ENCODE assay signal across 8 mouse cellular contexts in genomic region chr4:151057347-151058321, GRCm38 (mm10). TPM values are rescaled to one million over a fixed set of nuclear protein-coding genes. Genes with fewer than 3 reads are reported as not detected.
DNase-seq lines count a peak whose midpoint lies in the region; ATAC-seq and TF ChIP-seq lines count a peak whose summit lies in the region.

Vamp3 (minus strand) TSS chr4:151057963.

- peak within 1 kb of the TSS; percentile 95 for H3K27ac ChIP-seq in forebrain, embryonic 10.5 days
- H3K27ac ChIP-seq in heart, embryonic 15.5 days = peak within 1 kb of the TSS; percentile 95
- peak within 1 kb of the TSS; percentile 84 for H3K27ac ChIP-seq in liver, embryonic 14.5 days
- H3K27ac ChIP-seq in neural tube, embryonic 11.5 days (ENCODE audit: low read depth, low read length) = peak within 1 kb of the TSS; percentile 92
- peak within 1 kb of the TSS; percentile 99 for H3K27ac ChIP-seq in stomach, postnatal 0 days (replicated peaks)

- H3K4me2 ChIP-seq in heart, embryonic 15.5 days = peak within 1 kb of the TSS; percentile 71
- peak within 1 kb of the TSS; percentile 91 for H3K4me2 ChIP-seq in liver, embryonic 14.5 days (ENCODE audit: low read depth)
- peak within 1 kb of the TSS; percentile 77 for H3K4me2 ChIP-seq in neural tube, embryonic 11.5 days (ENCODE audit: low read depth)
- peak within 1 kb of the TSS; percentile 63 for H3K4me2 ChIP-seq in stomach, postnatal 0 days (replicated peaks; ENCODE audit: low read depth)

- no peak for TF ChIP-seq EP300 in liver, embryonic 14.5 days (IDR thresholded peaks at IDR 0.05; ENCODE audit: low read depth)
- no peak for TF ChIP-seq EP300 in stomach, postnatal 0 days (optimal IDR thresholded peaks at IDR 0.05)

- peak within 1 kb of the TSS; percentile 84 for H3K9ac ChIP-seq in heart, embryonic 15.5 days
- peak within 1 kb of the TSS; percentile 98 for H3K9ac ChIP-seq in liver, embryonic 14.5 days (replicated peaks)
- peak within 1 kb of the TSS; percentile 87 for H3K9ac ChIP-seq in neural tube, embryonic 11.5 days (ENCODE audit: low read length)
- H3K9ac ChIP-seq in stomach, postnatal 0 days (ENCODE audit: low read length) = peak within 1 kb of the TSS; percentile 94

- H3K4me3 ChIP-seq in forebrain, embryonic 10.5 days = peak within 1 kb of the TSS; percentile 96
- H3K4me3 ChIP-seq in heart, embryonic 15.5 days = peak within 1 kb of the TSS; percentile 85
- H3K4me3 ChIP-seq in liver, embryonic 14.5 days (ENCODE audit: insufficient read depth in 1 of 2, low read depth in 2 of 2, low read length in 2 of 2) = peak within 1 kb of the TSS; percentile 79 to 83
- H3K4me3 ChIP-seq in neural tube, embryonic 11.5 days (ENCODE audit: low read depth, low read length) = peak within 1 kb of the TSS; percentile 93
- peak within 1 kb of the TSS; percentile 96 for H3K4me3 ChIP-seq in stomach, postnatal 0 days (ENCODE audit: low read depth, low read length)

- H3K4me1 ChIP-seq in forebrain, embryonic 10.5 days = peaks cover 25% of the 10 kb centered on the region
- H3K4me1 ChIP-seq in heart, embryonic 15.5 days (replicated peaks) = peaks cover 12% of the 10 kb centered on the region; the same call in 1 of the 2 replicates
- peaks cover 8 to 12% of the 10 kb centered on the region in 2 experiments for H3K4me1 ChIP-seq in liver, embryonic 14.5 days (replicated peaks; ENCODE audit: control insufficient read depth in 2 of 2, insufficient read depth in 2 of 2, low read length in 1 of 2)
- H3K4me1 ChIP-seq in neural tube, embryonic 11.5 days (ENCODE audit: control insufficient read depth, insufficient read depth, low read length) = peaks cover 5% of the 10 kb centered on the region; the same call in 1 of the 2 replicates
- no peaks in the 10 kb centered on the region for H3K4me1 ChIP-seq in stomach, postnatal 0 days (replicated peaks; ENCODE audit: control insufficient read depth, insufficient read depth)

- H3K9me3 ChIP-seq in forebrain, embryonic 10.5 days = peaks cover 10% of the 10 kb centered on the region; the same call in 1 of the 2 replicates
- H3K9me3 ChIP-seq in heart, embryonic 15.5 days (replicated peaks) = no peaks in the 10 kb centered on the region
- H3K9me3 ChIP-seq in liver, embryonic 14.5 days (ENCODE audit: control insufficient read depth, low read length) = no peaks in the 10 kb centered on the region; the same call in 1 of the 2 replicates
- no peaks in the 10 kb centered on the region for H3K9me3 ChIP-seq in neural tube, embryonic 11.5 days (ENCODE audit: control insufficient read depth, low read length)
- H3K9me3 ChIP-seq in stomach, postnatal 0 days (ENCODE audit: control insufficient read depth, low read length) = no peaks in the 10 kb centered on the region

- H3K27me3 ChIP-seq in forebrain, embryonic 10.5 days (ENCODE audit: poor library complexity, severe bottlenecking) = no peaks in the 10 kb centered on the region
- no peaks in the 10 kb centered on the region for H3K27me3 ChIP-seq in heart, embryonic 15.5 days
- H3K27me3 ChIP-seq in liver, embryonic 14.5 days (ENCODE audit: control insufficient read depth, insufficient read depth, low read length) = no peaks in the 10 kb centered on the region
- H3K27me3 ChIP-seq in neural tube, embryonic 11.5 days (ENCODE audit: control insufficient read depth, insufficient read depth, low read length) = no peaks in the 10 kb centered on the region
- H3K27me3 ChIP-seq in stomach, postnatal 0 days (ENCODE audit: control insufficient read depth, insufficient read depth, low read length) = no peaks in the 10 kb centered on the region

- ATAC-seq in heart, embryonic 15.5 days (replicated peaks; ENCODE audit: insufficient number of reproducible peaks, insufficient read depth, low FRiP score, low read depth) = peak; percentile 99
- ATAC-seq in liver, embryonic 14.5 days (ENCODE audit: insufficient read depth) = peak; percentile 98
- ATAC-seq in neural tube, embryonic 11.5 days (ENCODE audit: insufficient read depth, low FRiP score, low TSS enrichment) = peak; percentile 98
- ATAC-seq in stomach, postnatal 0 days (ENCODE audit: low FRiP score, low TSS enrichment) = peak; percentile 99

- TF ChIP-seq CTCF in liver, embryonic 14.5 days (IDR thresholded peaks at IDR 0.05; ENCODE audit: low read depth) = no peak
- TF ChIP-seq CTCF in stomach, postnatal 0 days (IDR thresholded peaks at IDR 0.05; ENCODE audit: low read depth) = peak; percentile 10; the same call in 1 of the 2 replicates

- peak; percentile 94 to 95 for DNase-seq in CD8-positive naive resting alpha-beta T cell, adult 2 months (ENCODE audit: low read depth in 2 of 2, low spot score in 2 of 2)
- peak; percentile 96 for DNase-seq in c-Kit-positive CD71-negative TER-119-negative erythroid progenitor cells, embryonic 14.5 days (ENCODE audit: low read depth)
- peak; percentile 99 for DNase-seq in forebrain, embryonic 10.5 days (ENCODE audit: extremely low spot score, low spot score)
- DNase-seq in kidney, postnatal 25 days = peak; percentile 99 to 100
- DNase-seq in liver, embryonic 14.5 days (ENCODE audit: low read depth in 3 of 3, low spot score in 3 of 3) = peak; percentile 95 to 97 (median 96)
- peak; percentile 100 for DNase-seq in neural tube, embryonic 11.5 days (ENCODE audit: low spot score)
- peak; percentile 100 for DNase-seq in stomach, postnatal 0 days (ENCODE audit: low spot score)

- under 1% methylated on average over 114 of the region's 114 CpGs for WGBS in forebrain, embryonic 10.5 days
- under 1% methylated on average over 113 of the region's 114 CpGs for WGBS in heart, embryonic 15.5 days
- under 1% methylated on average over 114 of the region's 114 CpGs for WGBS in liver, embryonic 14.5 days (ENCODE audit: insufficient replicate concordance)
- under 1% methylated on average over 110 of the region's 114 CpGs for WGBS in neural tube, embryonic 11.5 days
- under 1% methylated on average over 112 of the region's 114 CpGs for WGBS in stomach, postnatal 0 days

- H3K36me3 ChIP-seq in forebrain, embryonic 10.5 days (replicated peaks) = peaks cover 50% of the 10 kb centered on the region
- peaks cover 16% of the 10 kb centered on the region for H3K36me3 ChIP-seq in heart, embryonic 15.5 days
- H3K36me3 ChIP-seq in liver, embryonic 14.5 days (replicated peaks; ENCODE audit: control insufficient read depth, insufficient read depth, low read depth) = peaks cover 2% of the 10 kb centered on the region; the same call in 1 of the 2 replicates
- no peaks in the 10 kb centered on the region; the same call in 1 of the 2 replicates for H3K36me3 ChIP-seq in neural tube, embryonic 11.5 days (ENCODE audit: control insufficient read depth, insufficient read depth, low read length)
- no peaks in the 10 kb centered on the region for H3K36me3 ChIP-seq in stomach, postnatal 0 days (ENCODE audit: control insufficient read depth, insufficient read depth, low read length)

RNA-seq across cellular contexts. Expression of gene Vamp3, which starts in this region (rescaled TPM):
- 123 and 124 TPM in 2 replicates for polyA plus RNA-seq in forebrain, embryonic 10.5 days (2016; fragmentation: Nextera tagmentation; extraction: Ambion mirVana)
- 88.0 and 98.5 TPM in 2 replicates for polyA plus RNA-seq in heart, embryonic 15.5 days (2015; fragmentation: Nextera tagmentation; extraction: Ambion mirVana)
- 17.9 and 24.7 TPM in 2 replicates for polyA plus RNA-seq in liver, embryonic 14.5 days (2012; rRNA removed)
- 11.0 and 14.0 TPM in 2 replicates for polyA plus RNA-seq in liver, embryonic 14.5 days (2014; fragmentation: Nextera tagmentation; extraction: Ambion mirVana)
- 66.1 and 72.8 TPM in 2 replicates for polyA plus RNA-seq in neural tube, embryonic 11.5 days (2014; fragmentation: Nextera tagmentation; extraction: Ambion mirVana)
- 105 and 110 TPM in 2 replicates for polyA plus RNA-seq in stomach, postnatal 0 days (2015; fragmentation: Nextera tagmentation; extraction: Ambion mirVana)

Comparison
In these comparisons a context has a peak if more than half of its experiments do, and no peak if none do; other contexts are left out.
1. Peak in every context shown above with its lines: DNase-seq, ATAC-seq, H3K4me3 ChIP-seq and H3K27ac ChIP-seq.